Mouse (Mus musculus) embryonic facial prominence, embryonic 11.5 days (tissue): ENCODE results near the gene Mcoln3. TPM values are rescaled to one million over a fixed set of nuclear protein-coding genes. Genes with fewer than 3 reads are reported as not detected.

Experiments used
- ATAC-seq: fragments of 200-750 bp; cut with Nextera tagmentation; replicated peaks from 2 replicates; pipeline ENCODE4 v1.8.0; 2017; ENCODE audit warnings: low read depth; ENCODE audit not compliant: insufficient number of reproducible peaks, low FRiP score, low TSS enrichment
- DNase-seq: peaks from one replicate; pipeline ENCODE4 v3.0.0-alpha.2; 2015; ENCODE audit warnings: low spot score
- H3K27ac ChIP-seq: fragments of 300-500 bp; sonication (generic); replicated peaks from 2 replicates; pipeline ENCODE4 v1.5.1; 2014; ENCODE audit warnings: mild to moderate bottlenecking, low read depth, low read length, control low read depth
- H3K27me3 ChIP-seq: fragments of 300-500 bp; sonication (generic); 2 replicates; pipeline ENCODE4 v1.6.1; 2014; ENCODE audit warnings: mild to moderate bottlenecking, low read length, moderate library complexity, mixed read lengths; ENCODE audit not compliant: control insufficient read depth, insufficient read depth
- H3K36me3 ChIP-seq: fragments of 300-500 bp; sonication (generic); replicated peaks from 2 replicates; pipeline ENCODE4 v1.6.1; 2014; ENCODE audit warnings: low read depth, mild to moderate bottlenecking, low read length, moderate library complexity, mixed read lengths; ENCODE audit not compliant: control insufficient read depth, insufficient read depth
- H3K4me1 ChIP-seq: fragments of 300-500 bp; sonication (generic); 2 replicates; pipeline ENCODE4 v1.6.1; 2014; ENCODE audit warnings: low read length, mixed read lengths; ENCODE audit not compliant: control insufficient read depth, insufficient read depth
- H3K4me2 ChIP-seq: fragments of 300-500 bp; sonication (generic); 2 replicates; pipeline ENCODE4 v1.6.1; 2014; ENCODE audit warnings: low read depth, mild to moderate bottlenecking, control low read depth, low read length, moderate library complexity
- H3K4me3 ChIP-seq: fragments of 300-500 bp; sonication (generic); 2 replicates; pipeline ENCODE4 v1.5.1; 2014; ENCODE audit warnings: low read depth, low read length, control low read depth
- H3K9ac ChIP-seq: fragments of 300-500 bp; sonication (generic); replicated peaks from 2 replicates; pipeline ENCODE4 v1.6.1; 2014; ENCODE audit warnings: mild to moderate bottlenecking, control low read depth, low read length
- H3K9me3 ChIP-seq: fragments of 300-500 bp; sonication (generic); replicated peaks from 2 replicates; pipeline ENCODE4 v1.6.1; 2016; ENCODE audit warnings: mild to moderate bottlenecking, low read length, inconsistent platforms, mixed read lengths; ENCODE audit not compliant: control insufficient read depth
- WGBS: fragments of 180-500 bp; shearing (Covaris S2); extraction: QIAGEN DNeasy Blood & Tissue Kit; methylation state at CpG from one replicate; pipeline ENCODE4 v1.1.7; 2014; 5-methylcytosine and 5-hydroxymethylcytosine counted together
- polyA plus RNA-seq: library from polyadenylated mRNA; unstranded; fragments of >200 nt; fragmentation: Nextera tagmentation; extraction: Ambion mirVana; gene quantifications from 2 replicates; pipeline ENCODE4 v1.2.1, GENCODE M21; 2014

The Mcoln3 gene
- polyA plus RNA-seq, 1 experiment from 2014 or later, result 8.6 TPM

DNA sequence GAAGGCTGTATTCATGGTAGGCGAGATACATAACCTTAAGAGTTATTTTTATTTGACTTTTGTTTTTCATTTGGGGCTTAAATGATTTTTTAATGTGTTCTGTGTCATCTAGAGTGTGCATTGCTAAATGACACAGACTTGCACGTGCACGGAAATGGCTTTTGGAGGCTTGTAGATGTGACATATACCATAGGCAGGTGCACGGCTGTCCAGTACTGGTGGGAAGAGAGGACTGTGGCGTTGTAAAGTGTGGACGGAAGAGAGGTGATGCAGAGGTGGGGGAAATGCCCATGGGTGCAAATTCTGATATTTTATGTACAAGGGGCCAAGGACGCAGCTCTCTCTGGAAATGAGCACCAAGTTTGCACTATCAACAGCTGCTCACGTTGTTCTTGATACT lies 34.5 kb downstream of the Mcoln3 start:
- H3K27me3 ChIP-seq, result 0 out of 2 replicates have a peak, but pooled peaks cover 3% of the 10 kb centered on the region
- no peak overlapping the region for H3K4me2 ChIP-seq
- DNase-seq, result no peak
- no peaks in the 10 kb centered on the region for H3K36me3 ChIP-seq
- peaks cover 9% of the 10 kb centered on the region; the same call in 1 of the 2 replicates for H3K4me1 ChIP-seq
- no peak for ATAC-seq
- H3K4me3 ChIP-seq, result no peak overlapping the region
- H3K9me3 ChIP-seq, result no peaks in the 10 kb centered on the region
- WGBS, result 92% methylated on average over 8 of the region's 8 CpGs
- H3K9ac ChIP-seq, result no peak overlapping the region
- H3K27ac ChIP-seq, result no peak overlapping the region

DNA sequence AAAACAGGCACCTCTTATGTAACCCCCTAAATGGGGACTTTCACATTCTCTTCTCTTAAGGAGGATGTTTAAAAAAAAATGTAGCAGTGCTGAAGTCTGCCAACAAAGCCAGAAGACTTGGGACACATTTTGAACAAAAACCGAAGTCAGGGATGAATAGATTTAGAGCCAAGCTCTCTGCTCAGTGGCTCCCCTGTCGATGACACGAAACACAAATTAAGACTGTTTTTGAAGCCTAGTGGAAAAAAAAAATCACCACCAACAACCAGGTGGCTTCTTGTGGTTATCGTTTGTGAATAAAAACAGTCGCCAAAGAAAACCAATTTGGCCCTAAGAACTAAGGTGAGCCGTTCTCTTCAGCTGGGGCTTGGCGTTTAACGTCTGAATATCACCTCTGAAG lies 35.1 kb downstream of the Mcoln3 start:
- ATAC-seq, result no peak
- 84% methylated on average over 8 of the region's 8 CpGs for WGBS
- H3K27me3 ChIP-seq, result 0 out of 2 replicates have a peak, but pooled peaks cover 3% of the 10 kb centered on the region

DNA sequence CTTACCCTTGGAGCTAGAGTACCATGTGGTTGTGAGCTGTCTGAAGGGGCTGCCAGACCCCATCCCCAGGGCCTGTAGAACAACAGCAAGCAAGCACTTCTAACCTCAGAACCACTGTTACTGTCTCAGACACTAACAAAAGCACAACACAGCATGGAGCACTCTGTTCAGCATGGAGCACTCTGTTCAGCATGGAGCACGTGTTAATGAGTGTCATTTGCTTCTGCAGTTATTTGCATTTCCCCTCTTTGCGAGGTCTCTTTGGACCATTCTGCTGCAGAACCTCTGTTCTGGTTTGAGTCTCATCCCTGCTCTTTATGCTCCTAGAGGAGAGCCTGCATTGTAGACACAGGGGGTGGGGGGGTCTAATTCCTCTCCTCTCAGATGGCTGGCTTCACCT lies 35.7 kb downstream of the Mcoln3 start:
- Histone ChIP-seq H3K4me2 (no peak overlapping the region), H3K9me3 (no peaks in the 10 kb centered on the region), H3K4me3 (no peak overlapping the region), H3K9ac (no peak overlapping the region), H3K4me1 (peaks cover 9% of the 10 kb centered on the region; the same call in 1 of the 2 replicates), H3K36me3 (no peaks in the 10 kb centered on the region), H3K27me3 (0 out of 2 replicates have a peak, but pooled peaks cover 3% of the 10 kb centered on the region), H3K27ac (no peak overlapping the region)
- ATAC-seq (no peak), DNase-seq (no peak)
- 81% methylated on average over 2 of the region's 2 CpGs for WGBS

More for the DNA sequence above, 35.1 kb downstream of the Mcoln3 start:
- Histone ChIP-seq H3K4me3 (no peak overlapping the region), H3K4me2 (no peak overlapping the region), H3K36me3 (no peaks in the 10 kb centered on the region), H3K9me3 (no peaks in the 10 kb centered on the region), H3K27ac (no peak overlapping the region), H3K4me1 (peaks cover 9% of the 10 kb centered on the region; the same call in 1 of the 2 replicates), H3K9ac (no peak overlapping the region)
- no peak for DNase-seq

DNA sequence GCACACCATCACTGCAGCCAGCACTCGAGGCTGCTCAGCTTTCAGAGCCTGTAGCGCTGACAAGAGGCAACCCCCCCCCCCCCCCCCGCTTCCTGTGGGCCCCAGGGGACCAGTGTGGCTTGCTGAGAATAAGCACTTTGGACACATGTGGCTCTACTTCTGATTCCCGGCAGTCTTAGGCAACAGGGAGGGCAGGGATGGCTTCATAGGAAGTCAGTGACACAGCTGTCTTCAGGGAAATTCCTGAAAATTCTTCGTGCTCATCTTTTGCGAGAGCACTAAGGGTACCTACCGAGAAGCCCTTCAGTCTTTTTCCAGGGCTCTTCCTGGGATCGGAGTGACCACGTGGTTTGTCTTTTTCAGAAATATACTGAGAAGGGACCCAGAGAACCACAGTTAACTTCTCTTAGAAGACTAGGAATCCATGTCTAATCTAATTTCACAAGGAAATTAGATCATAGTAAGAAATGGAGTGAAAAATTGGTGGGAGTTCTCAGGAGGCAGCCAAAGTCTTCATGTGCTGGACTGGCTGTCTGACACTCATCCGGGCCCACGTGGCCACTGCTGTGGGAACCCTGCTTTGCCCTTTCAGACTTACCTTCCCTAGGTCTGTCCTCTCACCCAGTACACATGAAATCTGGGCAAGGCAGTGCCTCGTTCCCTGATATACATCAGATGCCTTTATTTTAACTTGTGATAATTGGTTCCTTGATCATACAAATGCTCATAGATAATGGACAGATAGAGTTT lies 36.8 kb downstream of the Mcoln3 start:
- no peak overlapping the region for H3K4me3 ChIP-seq
- no peaks in the 10 kb centered on the region for H3K9me3 ChIP-seq
- H3K4me1 ChIP-seq, result peaks cover 9% of the 10 kb centered on the region; the same call in 1 of the 2 replicates
- H3K36me3 ChIP-seq, result no peaks in the 10 kb centered on the region
- H3K9ac ChIP-seq, result no peak overlapping the region
- no peak overlapping the region for H3K27ac ChIP-seq
- peak; percentile 68 for DNase-seq
- ATAC-seq, result no peak
- 0 out of 2 replicates have a peak overlapping the region, but pooled peaks have one; percentile 23 for H3K4me2 ChIP-seq
- 21% methylated on average over 12 of the region's 12 CpGs for WGBS
- H3K27me3 ChIP-seq, result 0 out of 2 replicates have a peak, but pooled peaks cover 3% of the 10 kb centered on the region

DNA sequence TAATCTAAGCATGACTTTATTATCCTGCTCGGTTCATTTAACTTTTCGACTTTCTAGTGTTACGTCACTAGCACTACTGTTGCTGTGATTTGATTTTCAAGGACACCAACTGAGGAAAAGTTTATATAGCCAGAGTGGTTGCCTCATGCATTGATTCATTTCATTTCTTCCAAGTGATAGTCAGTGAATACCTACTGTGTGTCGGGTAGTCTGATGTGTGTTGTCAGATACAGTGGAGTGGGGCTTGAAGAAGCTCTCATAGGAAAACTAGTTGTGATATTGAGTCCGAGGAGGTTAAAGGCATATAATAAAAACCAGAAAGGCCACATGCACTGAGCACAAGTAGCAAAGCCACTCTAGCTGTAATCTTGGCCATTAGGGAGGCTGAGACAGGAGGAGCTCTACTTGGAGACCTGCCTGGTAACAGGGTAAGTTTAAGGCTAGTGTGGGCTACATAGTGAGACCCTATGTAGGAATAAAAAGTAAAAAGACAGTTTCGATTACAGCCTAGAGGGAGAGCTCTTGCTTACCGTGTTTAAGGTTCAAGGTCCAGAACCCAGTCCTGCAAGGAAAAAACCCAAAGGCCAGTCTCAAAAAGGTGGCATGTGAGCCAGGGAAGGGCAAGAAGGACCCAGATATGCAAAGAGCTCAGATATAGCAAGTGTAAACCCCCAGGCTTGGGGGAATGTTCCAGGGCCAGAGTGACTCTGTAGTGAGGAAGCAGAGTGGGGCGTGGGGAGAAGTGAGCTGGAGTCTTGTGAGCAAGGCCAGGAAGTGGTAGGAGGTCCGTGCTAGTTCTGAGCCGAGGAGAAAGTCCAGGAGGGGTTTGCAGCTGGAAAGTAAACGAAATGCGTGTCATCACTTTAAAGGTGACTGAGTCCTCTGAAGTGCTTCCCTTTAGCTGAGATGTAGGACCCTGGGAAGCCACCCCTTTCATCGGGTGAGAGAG lies 38.7 kb downstream of the Mcoln3 start:
- Histone ChIP-seq H3K4me2 (no peak overlapping the region), H3K9me3 (no peaks in the 10 kb centered on the region), H3K4me3 (no peak overlapping the region), H3K36me3 (no peaks in the 10 kb centered on the region), H3K9ac (no peak overlapping the region), H3K4me1 (peaks cover 3% of the 10 kb centered on the region; the same call in 1 of the 2 replicates), H3K27me3 (no peaks in the 10 kb centered on the region), H3K27ac (no peak overlapping the region)
- 76% methylated on average over 13 of the region's 13 CpGs for WGBS
- DNase-seq (no peak), ATAC-seq (no peak)

DNA sequence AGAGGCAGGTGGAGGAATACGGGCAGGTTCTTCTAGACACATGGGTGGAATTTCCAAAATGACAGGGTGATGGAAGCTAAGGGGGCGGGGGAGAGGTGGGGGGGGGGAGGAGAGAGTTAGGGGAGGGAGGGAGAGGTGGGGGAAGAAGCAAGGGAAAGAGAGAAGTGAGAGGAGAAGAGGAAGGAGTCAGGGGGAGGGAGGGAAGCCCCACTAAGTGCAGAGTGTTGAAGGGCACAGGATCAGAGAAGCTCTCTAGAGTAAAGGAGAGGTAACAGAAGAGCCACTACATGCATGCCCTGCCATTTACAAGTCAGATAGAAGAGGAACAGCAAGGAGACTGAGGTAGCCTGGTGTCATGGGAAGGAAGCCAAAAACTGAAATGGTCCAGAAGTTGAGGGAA lies 39.6 kb downstream of the Mcoln3 start:
- Histone ChIP-seq H3K4me1 (peaks cover 3% of the 10 kb centered on the region; the same call in 1 of the 2 replicates), H3K27me3 (no peaks in the 10 kb centered on the region), H3K4me3 (no peak overlapping the region), H3K36me3 (no peaks in the 10 kb centered on the region), H3K27ac (no peak overlapping the region), H3K9me3 (no peaks in the 10 kb centered on the region), H3K9ac (no peak overlapping the region), H3K4me2 (no peak overlapping the region)
- ATAC-seq (no peak), DNase-seq (no peak)
- WGBS, result 78% methylated on average over 2 of the region's 2 CpGs

DNA sequence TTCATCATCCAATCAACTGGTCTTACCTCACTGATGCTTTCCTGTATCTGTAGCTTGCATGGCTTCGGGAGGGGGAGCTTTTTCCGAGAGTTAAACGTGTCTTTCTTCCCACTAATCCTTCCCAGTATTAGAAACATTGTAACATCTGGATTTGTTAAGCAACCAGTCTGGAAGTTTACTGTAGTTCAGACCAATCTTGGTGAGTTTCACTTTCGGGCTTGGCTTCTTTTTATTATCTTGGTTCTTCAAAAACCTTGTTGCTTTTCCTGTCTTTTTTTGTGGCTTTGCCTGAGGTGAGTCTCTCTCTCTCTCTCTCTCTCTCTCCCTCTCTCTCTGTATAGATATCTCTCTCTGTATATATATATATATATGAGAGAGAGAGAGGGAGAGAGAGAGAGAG lies 40.8 kb downstream of the Mcoln3 start:
- H3K9ac ChIP-seq, result no peak overlapping the region
- H3K9me3 ChIP-seq, result no peaks in the 10 kb centered on the region
- H3K36me3 ChIP-seq, result no peaks in the 10 kb centered on the region
- no peak for DNase-seq
- ATAC-seq, result no peak
- no peaks in the 10 kb centered on the region for H3K27me3 ChIP-seq
- H3K27ac ChIP-seq, result no peak overlapping the region
- WGBS, result 58% methylated on average over 4 of the region's 4 CpGs
- H3K4me2 ChIP-seq, result no peak overlapping the region
- H3K4me3 ChIP-seq, result no peak overlapping the region
- H3K4me1 ChIP-seq, result peaks cover 3% of the 10 kb centered on the region; the same call in 1 of the 2 replicates
